Mouse (Mus musculus) skeletal muscle tissue, adult 2 months (tissue): ENCODE results near the gene Carmil1.

ENCODE experiments used
- DNase-seq: peaks from one replicate; pipeline ENCODE4 v3.0.0-alpha.2; 2012; ENCODE audit warnings: low read depth, low spot score

Gene Carmil1

GRCm38 (mm10) chr13:24220441-24220970 lies 60.1 kb downstream of the Carmil1 start:
- DNase-seq, result no peak

DNA sequence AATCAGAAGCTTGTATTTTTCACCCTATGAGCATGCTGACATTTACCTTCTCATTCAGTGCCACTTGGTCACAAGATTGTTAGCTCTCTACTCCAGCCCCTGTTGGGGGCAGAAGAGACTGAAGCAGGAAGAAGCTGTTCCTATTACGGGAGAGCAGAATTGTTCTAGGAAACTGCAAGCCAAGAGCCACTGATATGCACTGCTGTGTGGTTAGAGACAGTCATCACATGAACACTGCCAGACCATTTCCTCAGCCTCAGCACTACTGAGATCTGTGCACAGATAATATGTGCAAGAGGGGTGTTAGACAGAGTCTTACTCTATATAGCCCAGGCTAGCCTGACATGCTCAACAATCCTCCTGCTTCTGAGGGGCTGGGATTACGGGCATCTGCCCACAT lies 69.4 kb downstream of the Carmil1 start:
- no peak for DNase-seq

GRCm38 (mm10) chr13:24206097-24206496 lies 74.5 kb downstream of the Carmil1 start:
- DNase-seq, result no peak

DNA sequence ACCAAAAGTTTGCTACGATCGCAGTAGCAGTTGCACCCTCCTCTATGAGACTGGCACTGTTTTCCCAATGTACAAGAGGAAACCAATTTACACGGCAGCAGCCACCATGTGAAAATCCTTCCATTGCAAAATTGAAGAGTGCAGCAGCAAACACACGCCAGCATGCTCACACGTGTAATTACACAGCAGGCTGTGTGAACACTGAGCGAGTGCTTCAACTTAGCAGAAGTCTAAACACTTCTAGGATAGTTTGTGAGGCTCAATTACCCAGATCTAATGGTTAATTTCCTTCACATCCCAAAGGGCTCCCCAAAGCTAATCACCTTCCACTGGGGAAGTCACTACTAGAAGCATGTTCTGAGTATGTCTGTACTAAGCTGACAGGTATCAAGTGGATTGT lies 78.3 kb downstream of the Carmil1 start:
- no peak for DNase-seq

DNA sequence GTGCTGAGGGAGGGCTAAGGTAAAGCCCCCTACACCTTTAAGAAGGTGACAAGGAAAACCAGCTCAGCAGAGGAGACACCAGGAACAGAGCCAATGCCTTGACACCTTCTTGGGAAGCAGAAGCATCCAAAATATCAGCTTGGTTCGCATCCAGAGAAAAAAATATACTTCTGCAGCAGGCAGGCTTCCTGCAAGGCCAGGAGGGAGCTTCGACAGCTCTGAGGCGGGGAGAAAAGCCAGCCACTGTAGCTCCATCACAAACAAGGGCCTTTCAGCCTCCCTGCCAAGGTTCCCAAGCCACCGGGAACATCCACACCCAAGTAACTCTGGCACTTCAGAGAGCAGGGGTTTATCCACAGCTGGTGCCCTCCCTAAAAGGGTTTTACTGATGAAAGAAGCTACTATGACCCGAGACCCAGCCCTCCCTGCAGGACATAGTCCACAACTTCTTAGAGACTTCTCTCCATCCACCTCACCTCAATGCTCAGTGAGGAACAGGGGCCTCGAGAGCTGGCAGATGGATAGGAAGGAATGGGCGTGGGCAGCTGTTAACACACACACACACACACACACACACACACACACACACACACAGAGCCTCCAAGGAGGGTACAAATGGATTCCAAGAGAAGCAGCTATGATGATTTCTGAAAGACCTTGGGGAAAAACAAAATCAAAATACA lies 80.6 kb downstream of the Carmil1 start:
- peak; percentile 4 for DNase-seq

DNA sequence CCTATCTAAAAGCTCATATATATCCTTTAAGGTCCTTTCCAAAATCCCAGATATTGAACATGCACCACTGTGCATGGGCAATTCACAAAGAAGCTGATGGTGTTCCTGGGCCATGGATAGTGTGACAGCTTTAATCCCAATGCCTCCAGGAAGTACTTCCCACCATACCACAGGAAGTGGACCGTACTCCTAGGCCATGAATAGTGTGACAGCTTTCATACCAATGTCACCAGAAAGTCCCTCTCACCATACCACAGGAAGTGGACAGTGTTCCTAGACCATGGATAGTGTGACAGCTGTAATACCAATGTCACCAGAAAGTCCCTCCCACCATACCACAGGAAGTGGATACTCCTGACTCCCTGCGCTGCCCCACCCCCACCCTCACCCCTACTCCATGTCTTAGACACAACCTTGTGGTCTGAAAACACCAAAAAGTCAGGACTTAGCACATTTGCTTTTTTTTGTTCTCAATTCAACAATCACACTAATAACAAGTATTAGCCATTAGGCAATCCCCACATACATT lies 82.1 kb downstream of the Carmil1 start:
- DNase-seq, result no peak

GRCm38 (mm10) chr13:24195371-24195770 lies 85.2 kb downstream of the Carmil1 start:
- peak; percentile 6 for DNase-seq

DNA sequence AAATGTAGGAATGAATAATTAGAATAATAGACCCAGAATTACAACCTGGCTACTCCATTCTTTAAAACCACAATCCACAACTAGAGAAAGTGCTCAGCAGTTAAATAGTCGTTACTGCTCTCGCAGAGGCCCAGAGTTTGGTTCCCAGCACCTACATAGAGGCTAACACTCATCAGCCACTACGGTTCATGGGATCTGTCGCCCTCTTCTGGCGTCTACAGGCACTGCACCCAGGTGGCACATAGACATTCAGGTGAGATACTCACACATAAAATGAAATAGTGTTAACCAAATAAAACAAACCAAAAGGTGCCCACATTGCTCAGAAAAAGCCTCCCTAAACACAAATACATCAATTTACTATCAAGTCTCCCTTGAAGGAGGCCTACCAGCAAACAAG lies 86.6 kb downstream of the Carmil1 start:
- no peak for DNase-seq

- no peak for DNase-seq
Measured at GRCm38 (mm10) chr13:24190875-24191663, 89.5 kb downstream of the Carmil1 start.

DNA sequence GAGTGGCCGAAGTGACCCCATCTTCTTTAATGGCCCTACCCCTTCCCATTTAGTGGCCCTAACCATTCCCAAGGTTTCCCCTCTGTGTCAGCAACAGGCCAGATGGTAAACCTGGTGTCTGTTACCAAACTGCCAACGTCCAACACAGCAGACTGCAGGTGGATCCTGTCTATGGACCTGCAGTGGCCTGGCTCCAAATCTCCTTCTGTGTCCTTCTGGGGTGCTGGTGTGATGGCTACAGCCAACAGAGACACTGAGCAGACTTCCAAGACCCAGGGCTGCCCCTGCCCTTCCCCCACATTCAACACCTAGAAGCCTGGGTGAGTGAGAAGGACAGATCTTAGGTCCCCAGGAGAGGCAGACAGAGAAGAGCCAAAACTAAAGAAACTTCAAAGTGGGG lies 93.6 kb downstream of the Carmil1 start:
- no peak for DNase-seq

GRCm38 (mm10) chr13:24185641-24186040 lies 95.0 kb downstream of the Carmil1 start:
- DNase-seq, result no peak

DNA sequence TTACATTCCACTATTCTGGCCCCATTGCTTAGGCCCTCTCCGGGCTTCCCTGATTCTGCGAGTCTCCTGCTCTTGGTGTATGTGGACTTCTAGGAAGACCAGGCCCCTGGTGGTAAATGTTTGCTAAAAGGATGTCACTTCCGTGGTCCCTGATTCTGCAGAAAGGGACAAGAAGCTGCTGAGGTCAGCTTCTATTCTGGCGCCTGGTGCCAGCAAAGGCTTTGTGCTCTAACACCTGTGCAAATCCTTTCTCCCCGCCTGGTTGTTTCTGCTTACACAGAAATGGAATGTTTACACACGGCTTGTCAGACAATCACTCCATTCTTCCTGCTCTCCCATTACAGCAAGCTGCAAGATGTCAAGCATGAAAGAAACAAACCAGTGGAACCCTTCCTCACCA lies 97.7 kb downstream of the Carmil1 start:
- no peak for DNase-seq

DNA sequence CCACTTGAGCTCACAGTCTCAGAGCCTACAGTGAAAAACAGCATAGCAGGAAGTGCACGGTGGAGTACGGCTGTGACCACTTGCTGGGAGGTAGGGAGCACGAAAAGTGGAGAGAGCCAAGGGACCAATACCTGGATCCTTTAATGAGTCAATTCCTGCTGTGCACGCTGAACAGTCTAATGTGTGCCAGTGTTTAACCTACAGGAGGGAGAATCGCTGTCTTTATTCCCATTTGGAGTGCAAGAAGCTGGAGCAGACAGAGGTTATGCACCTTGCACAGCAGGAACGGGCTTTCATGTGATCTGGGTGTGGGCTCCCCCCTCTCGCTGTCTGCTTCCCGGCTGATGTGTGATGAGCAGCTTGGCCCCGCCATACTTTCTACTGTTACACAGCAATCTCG lies 101.1 kb downstream of the Carmil1 start:
- no peak for DNase-seq

DNA sequence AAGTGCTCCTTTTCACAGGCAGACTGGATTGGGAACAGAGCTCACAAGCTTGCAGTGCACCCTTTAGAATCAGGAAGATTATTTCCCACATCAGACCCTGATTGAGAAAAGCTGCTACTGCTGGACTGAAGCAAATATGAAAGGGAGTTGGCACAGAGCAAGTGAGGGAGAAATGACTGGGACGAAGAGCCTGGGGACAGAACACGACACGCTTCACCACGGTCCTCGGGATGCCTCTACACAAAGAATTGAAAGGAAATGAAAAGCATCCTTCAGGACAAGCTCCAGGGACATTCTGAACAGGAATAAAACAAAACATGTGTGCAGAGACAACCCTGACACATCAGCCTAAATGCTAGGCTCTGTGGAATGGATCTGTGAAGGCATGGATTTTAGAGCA lies 103.0 kb downstream of the Carmil1 start:
- DNase-seq, result no peak

- DNase-seq, result no peak
Measured at GRCm38 (mm10) chr13:24176835-24177234, 103.8 kb downstream of the Carmil1 start.

DNA sequence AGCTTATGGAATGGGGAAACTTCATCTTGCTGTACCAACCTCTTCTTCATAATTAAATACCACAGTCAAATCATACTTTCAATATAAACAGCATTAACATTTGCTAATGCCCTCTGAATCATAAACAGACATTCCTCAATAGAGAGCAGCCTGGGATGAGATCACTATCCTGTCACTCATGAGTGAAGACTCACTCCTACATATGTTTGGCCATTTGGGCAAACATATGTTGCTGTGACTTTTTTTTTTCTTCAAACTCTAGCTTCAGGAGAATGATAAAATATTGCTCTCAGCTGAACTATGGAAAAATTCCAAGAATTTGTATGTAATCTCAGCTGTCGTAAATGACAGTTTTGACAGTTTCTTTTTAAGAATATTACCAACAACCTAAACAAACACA lies 110.9 kb downstream of the Carmil1 start:
- no peak for DNase-seq

GRCm38 (mm10) chr13:24163368-24163767 lies 117.2 kb downstream of the Carmil1 start:
- no peak for DNase-seq

DNA sequence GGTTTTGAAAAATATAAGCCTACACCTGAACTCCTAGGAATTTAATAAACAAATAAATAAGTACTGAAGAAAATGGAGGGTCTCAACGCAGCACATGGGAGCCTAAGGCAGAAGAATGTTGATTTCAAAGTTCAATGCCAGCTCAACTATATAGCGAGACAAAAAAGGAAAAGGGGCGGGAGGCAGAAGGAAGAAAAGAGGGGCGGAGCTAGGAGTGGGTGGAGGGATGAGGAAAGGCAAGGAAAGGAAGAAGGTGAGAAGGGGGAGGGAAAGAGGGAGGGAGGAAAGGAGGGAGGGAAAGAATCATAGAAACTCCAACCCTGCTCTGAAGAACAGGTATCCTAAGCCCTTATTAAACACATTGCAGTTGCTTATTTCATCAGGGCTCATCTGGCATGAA lies 119.5 kb downstream of the Carmil1 start:
- no peak for DNase-seq

GRCm38 (mm10) chr13:24159972-24160371 lies 120.6 kb downstream of the Carmil1 start:
- DNase-seq, result no peak

- peak; percentile 11 for DNase-seq
Measured at GRCm38 (mm10) chr13:24159190-24159965, 121.2 kb downstream of the Carmil1 start.

DNA sequence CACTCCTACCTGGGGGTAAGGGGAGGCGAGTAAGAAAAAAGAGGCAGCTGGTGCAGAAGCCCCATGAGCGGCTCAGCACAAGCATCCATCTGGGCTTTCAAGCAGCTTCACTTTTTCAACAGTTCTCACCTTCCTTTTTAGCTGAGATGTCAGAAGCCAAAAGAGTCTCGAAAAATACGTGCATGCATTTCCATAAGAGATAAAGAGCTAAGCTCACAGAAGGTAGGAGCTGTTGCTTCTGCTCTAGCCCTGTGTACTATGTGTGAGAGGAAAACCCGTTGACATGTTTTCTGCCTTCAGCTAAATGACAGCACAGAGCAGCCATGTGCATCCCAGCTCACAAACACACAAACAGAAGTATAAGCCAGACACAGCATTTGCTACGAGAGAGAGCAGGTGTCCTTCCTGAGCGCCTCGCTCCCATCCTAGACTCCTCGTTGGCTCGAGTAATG lies 123.0 kb downstream of the Carmil1 start:
- no peak for DNase-seq

DNA sequence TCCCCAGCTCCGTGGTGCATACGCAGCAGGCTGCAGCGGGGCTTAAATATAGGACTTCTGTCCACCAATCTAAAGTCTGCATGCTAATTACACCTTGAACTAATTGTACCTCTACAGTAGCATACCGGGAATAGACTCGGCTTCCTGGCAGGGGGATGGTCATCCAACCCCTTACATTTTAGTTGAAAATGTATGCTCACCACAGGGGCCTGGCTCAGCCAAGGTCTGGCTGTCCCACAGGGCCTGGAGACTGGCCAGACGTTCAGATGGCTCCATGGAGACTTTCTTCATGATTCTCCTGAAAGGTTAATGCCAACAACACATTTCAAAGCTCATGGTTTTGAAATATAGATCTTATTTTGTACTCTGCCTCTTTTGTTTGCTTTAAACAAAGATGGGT lies 125.4 kb downstream of the Carmil1 start:
- DNase-seq, result no peak
